Mouse (Mus musculus) CH12.LX (cell line): ENCODE data around the gene Gm37240.

Experiments used
- CTCF ChIP-seq, 2 experiments: IDR thresholded peaks in 1 of 2; conservative IDR thresholded peaks in 1 of 2; 2 replicates each; pipeline ENCODE4 v1.5.1; 2011 to 2012; ENCODE audit warnings: low read depth in 2 of 2, low read length in 2 of 2, improper control_type of control experiment in 1 of 2, inconsistent platforms in 1 of 2, mild to moderate bottlenecking in 1 of 2, moderate library complexity in 1 of 2
- EP300 ChIP-seq: IDR thresholded peaks from 2 replicates; pipeline ENCODE4 v1.6.1; 2011; ENCODE audit warnings: low read length, improper control_type of control experiment
- GABPA ChIP-seq: IDR thresholded peaks from 2 replicates; pipeline ENCODE4 v1.6.1; 2012; ENCODE audit warnings: low read depth, low read length, improper control_type of control experiment, inconsistent platforms; ENCODE audit not compliant: insufficient replicate concordance
- MXI1 ChIP-seq: IDR thresholded peaks from 2 replicates; pipeline ENCODE4 v1.6.1; 2011; ENCODE audit warnings: mild to moderate bottlenecking, low read depth, low read length, improper control_type of control experiment
- POLR2A ChIP-seq: IDR thresholded peaks from 2 replicates; pipeline ENCODE4 v1.6.1; 2011; ENCODE audit warnings: low read depth, mild to moderate bottlenecking, improper control_type of control experiment, low read length

GRCm38 (mm10) chr3:85421403-85421802 lies 465.9 kb downstream of the Gm37240 start:
- TF ChIP-seq POLR2A (no peak), CTCF (conservative IDR thresholded peaks at IDR 0.05 in 1 of 2, IDR thresholded peaks at IDR 0.05 in 1 of 2; ENCODE audit: low read depth in 2 of 2, low read length in 2 of 2) (no peak), EP300 (no peak), MXI1 (no peak), GABPA (no peak)
